Mouse (Mus musculus) stomach, embryonic 16.5 days (tissue): ENCODE results near the gene Wipf3. TPM values are rescaled to one million over a fixed set of nuclear protein-coding genes. Genes with fewer than 3 reads are reported as not detected.
A peak's percentile ranks its signal among the peaks of the same experiment; 100 is the strongest.

ENCODE experiments used
- ATAC-seq: fragments of 200-750 bp; cut with Nextera tagmentation; 2 replicates; pipeline ENCODE4 v1.8.0; 2017; ENCODE audit warnings: moderate number of reproducible peaks, moderate TSS enrichment; ENCODE audit not compliant: insufficient read depth, low FRiP score
- H3K27ac ChIP-seq: fragments of 300-500 bp; sonication (generic); 2 replicates; pipeline ENCODE4 v1.5.1; 2014; ENCODE audit warnings: low read length
- H3K27me3 ChIP-seq: fragments of 300-500 bp; sonication (generic); 2 replicates; pipeline ENCODE4 v1.6.1; 2014; ENCODE audit warnings: low read length, control low read depth, mixed read lengths; ENCODE audit not compliant: control insufficient read depth, insufficient read depth
- H3K36me3 ChIP-seq: fragments of 300-500 bp; sonication (generic); 2 replicates; pipeline ENCODE4 v1.6.1; 2014; ENCODE audit warnings: low read length; ENCODE audit not compliant: control insufficient read depth, insufficient read depth
- H3K4me1 ChIP-seq: fragments of 300-500 bp; sonication (generic); 2 replicates; pipeline ENCODE4 v1.6.1; 2014; ENCODE audit warnings: low read length, control low read depth, mixed read lengths; ENCODE audit not compliant: control insufficient read depth, insufficient read depth
- H3K4me2 ChIP-seq: fragments of 300-500 bp; sonication (generic); 2 replicates; pipeline ENCODE4 v1.6.1; 2014; ENCODE audit warnings: low read depth, low read length, mixed read lengths
- H3K4me3 ChIP-seq: fragments of 300-500 bp; sonication (generic); replicated peaks from 2 replicates; pipeline ENCODE4 v1.5.1; 2014; ENCODE audit warnings: mild to moderate bottlenecking, low read length
- H3K9ac ChIP-seq: fragments of 300-500 bp; sonication (generic); 2 replicates; pipeline ENCODE4 v1.6.1; 2014; ENCODE audit warnings: low read length
- H3K9me3 ChIP-seq: fragments of 300-500 bp; sonication (generic); replicated peaks from 2 replicates; pipeline ENCODE4 v1.6.1; 2016; ENCODE audit warnings: low read length, control low read depth; ENCODE audit not compliant: control insufficient read depth
- WGBS: fragments of 180-500 bp; shearing (Covaris S2); extraction: QIAGEN DNeasy Blood & Tissue Kit; methylation state at CpG from one replicate; pipeline ENCODE4 v1.1.7; 2014; 5-methylcytosine and 5-hydroxymethylcytosine counted together
- polyA plus RNA-seq: library from polyadenylated mRNA; unstranded; fragments of >200 nt; fragmentation: Nextera tagmentation; extraction: Ambion mirVana; gene quantifications from 2 replicates; pipeline ENCODE4 v1.2.1, GENCODE M21; 2015

Gene Wipf3
- polyA plus RNA-seq, 1 experiment from 2014 or later, result 1.0 TPM

- Histone ChIP-seq H3K9me3 (no peaks in the 10 kb centered on the region), H3K4me2 (no peak overlapping the region), H3K4me1 (no peaks in the 10 kb centered on the region), H3K27me3 (no peaks in the 10 kb centered on the region), H3K9ac (no peak overlapping the region), H3K36me3 (no peaks in the 10 kb centered on the region), H3K27ac (no peak overlapping the region), H3K4me3 (no peak overlapping the region)
- WGBS, result 85% methylated on average over 2 of the region's 2 CpGs
- no peak for ATAC-seq
These were observed 100.8 kb downstream of the Wipf3 start for GRCm38 (mm10) chr6:54530182-54530581.

GRCm38 (mm10) chr6:54531048-54531481 lies 101.7 kb downstream of the Wipf3 start:
- WGBS, result 51% methylated on average over 8 of the region's 8 CpGs
- Histone ChIP-seq H3K9me3 (no peaks in the 10 kb centered on the region), H3K27ac (no peak overlapping the region), H3K36me3 (no peaks in the 10 kb centered on the region), H3K27me3 (no peaks in the 10 kb centered on the region), H3K4me3 (no peak overlapping the region), H3K9ac (no peak overlapping the region), H3K4me1 (no peaks in the 10 kb centered on the region), H3K4me2 (no peak overlapping the region)
- no peak for ATAC-seq

GRCm38 (mm10) chr6:54535485-54535884 lies 106.1 kb downstream of the Wipf3 start:
- Histone ChIP-seq H3K4me3 (no peak overlapping the region), H3K36me3 (no peaks in the 10 kb centered on the region), H3K9ac (no peak overlapping the region), H3K27ac (no peak overlapping the region), H3K4me1 (no peaks in the 10 kb centered on the region; the same call in 1 of the 2 replicates), H3K27me3 (no peaks in the 10 kb centered on the region), H3K9me3 (no peaks in the 10 kb centered on the region), H3K4me2 (no peak overlapping the region)
- 83% methylated on average over 4 of the region's 4 CpGs for WGBS
- no peak for ATAC-seq

- Histone ChIP-seq H3K27me3 (no peaks in the 10 kb centered on the region), H3K36me3 (no peaks in the 10 kb centered on the region), H3K4me3 (no peak overlapping the region), H3K9ac (no peak overlapping the region), H3K4me1 (no peaks in the 10 kb centered on the region; the same call in 1 of the 2 replicates), H3K27ac (no peak overlapping the region), H3K4me2 (no peak overlapping the region), H3K9me3 (no peaks in the 10 kb centered on the region)
- WGBS, result 81% methylated on average over 7 of the region's 7 CpGs
- no peak for ATAC-seq
These were observed 107.7 kb downstream of the Wipf3 start for GRCm38 (mm10) chr6:54537053-54537452.

- Histone ChIP-seq H3K4me2 (no peak overlapping the region), H3K27ac (no peak overlapping the region), H3K9me3 (no peaks in the 10 kb centered on the region; the same call in 1 of the 2 replicates), H3K9ac (no peak overlapping the region), H3K27me3 (no peaks in the 10 kb centered on the region), H3K4me1 (no peaks in the 10 kb centered on the region; the same call in 1 of the 2 replicates), H3K4me3 (no peak overlapping the region), H3K36me3 (no peaks in the 10 kb centered on the region)
- WGBS, result 54% methylated on average over 3 of the region's 3 CpGs
- no peak for ATAC-seq
These were observed 109.4 kb downstream of the Wipf3 start for GRCm38 (mm10) chr6:54538773-54539173.

- no peaks in the 10 kb centered on the region; the same call in 1 of the 2 replicates for H3K4me1 ChIP-seq
- 85% methylated on average over 7 of the region's 7 CpGs for WGBS
- no peaks in the 10 kb centered on the region; the same call in 1 of the 2 replicates for H3K9me3 ChIP-seq
These were observed 110.0 kb downstream of the Wipf3 start for GRCm38 (mm10) chr6:54539396-54539795.

GRCm38 (mm10) chr6:54540252-54540887 lies 111.0 kb downstream of the Wipf3 start:
- ATAC-seq, result peak; percentile 60; the same call in 1 of the 2 replicates
- Histone ChIP-seq H3K9me3 (no peaks in the 10 kb centered on the region; the same call in 1 of the 2 replicates), H3K27me3 (no peaks in the 10 kb centered on the region), H3K36me3 (no peaks in the 10 kb centered on the region), H3K27ac (no peak overlapping the region), H3K4me3 (no peak overlapping the region), H3K9ac (no peak overlapping the region), H3K4me1 (no peaks in the 10 kb centered on the region; the same call in 1 of the 2 replicates), H3K4me2 (no peak overlapping the region)
- 61% methylated on average over 9 of the region's 9 CpGs for WGBS

More at GRCm38 (mm10) chr6:54539396-54539795, 110.0 kb downstream of the Wipf3 start:
- Histone ChIP-seq H3K36me3 (no peaks in the 10 kb centered on the region), H3K27me3 (no peaks in the 10 kb centered on the region), H3K4me2 (no peak overlapping the region), H3K9ac (no peak overlapping the region), H3K4me3 (no peak overlapping the region), H3K27ac (no peak overlapping the region)
- ATAC-seq, result no peak

GRCm38 (mm10) chr6:54542836-54543235 lies 113.4 kb downstream of the Wipf3 start:
- no peak overlapping the region for H3K4me3 ChIP-seq

GRCm38 (mm10) chr6:54543646-54544045 lies 114.2 kb downstream of the Wipf3 start:
- peaks cover 3% of the 10 kb centered on the region; the same call in 1 of the 2 replicates for H3K4me1 ChIP-seq
- 84% methylated on average over 2 of the region's 2 CpGs for WGBS
- H3K27ac ChIP-seq, result no peak overlapping the region

More at GRCm38 (mm10) chr6:54542836-54543235, 113.4 kb downstream of the Wipf3 start:
- Histone ChIP-seq H3K27ac (no peak overlapping the region), H3K4me1 (no peaks in the 10 kb centered on the region; the same call in 1 of the 2 replicates), H3K36me3 (no peaks in the 10 kb centered on the region), H3K9me3 (no peaks in the 10 kb centered on the region; the same call in 1 of the 2 replicates), H3K4me2 (no peak overlapping the region), H3K9ac (no peak overlapping the region), H3K27me3 (no peaks in the 10 kb centered on the region)
- no peak for ATAC-seq
- 82% methylated on average over 7 of the region's 7 CpGs for WGBS

More at GRCm38 (mm10) chr6:54543646-54544045, 114.2 kb downstream of the Wipf3 start:
- Histone ChIP-seq H3K4me3 (no peak overlapping the region), H3K4me2 (no peak overlapping the region), H3K9ac (no peak overlapping the region), H3K27me3 (no peaks in the 10 kb centered on the region), H3K9me3 (no peaks in the 10 kb centered on the region; the same call in 1 of the 2 replicates), H3K36me3 (no peaks in the 10 kb centered on the region)
- no peak for ATAC-seq
